Mouse (Mus musculus): ENCODE results near the gene Hivep3. TPM values are rescaled to one million over a fixed set of nuclear protein-coding genes. Genes with fewer than 3 reads are reported as not detected.

Hivep3 gene
- polyA plus RNA-seq, 1 experiment from 2014 or later: 17.1 TPM

- H3K4me1 ChIP-seq (ENCODE audit: control insufficient read depth, insufficient read depth, low read length): peaks cover 34% of the 10 kb centered on the region
- WGBS: 25% methylated on average over 7 of the region's 7 CpGs
- peak; percentile 40; the same call in 1 of the 2 replicates for ATAC-seq (ENCODE audit: low FRiP score, low TSS enrichment)
- no peaks in the 10 kb centered on the region for H3K27me3 ChIP-seq (ENCODE audit: control insufficient read depth, insufficient read depth, low read length)
- H3K9ac ChIP-seq (replicated peaks; ENCODE audit: low read length): no peak overlapping the region
- DNase-seq: peak; percentile 79
- H3K27ac ChIP-seq (replicated peaks; ENCODE audit: low read depth, low read length): no peak overlapping the region
- H3K9me3 ChIP-seq (ENCODE audit: control insufficient read depth, low read length): no peaks in the 10 kb centered on the region
- H3K4me2 ChIP-seq (ENCODE audit: low read length): peak overlapping the region; percentile 59
- H3K36me3 ChIP-seq (ENCODE audit: control insufficient read depth, insufficient read depth, low read length): no peaks in the 10 kb centered on the region
- H3K4me3 ChIP-seq (replicated peaks; ENCODE audit: low read depth, low read length): no peak overlapping the region
Observed at GRCm38 (mm10) chr4:119816620-119817356, 83.2 kb downstream of the Hivep3 start.

- no peaks in the 10 kb centered on the region for H3K36me3 ChIP-seq (ENCODE audit: control insufficient read depth, insufficient read depth, low read length)
- WGBS: 79% methylated on average over 3 of the region's 3 CpGs
Observed at GRCm38 (mm10) chr4:119825956-119826355, 92.4 kb downstream of the Hivep3 start.

GRCm38 (mm10) chr4:119828386-119828785 lies 94.8 kb downstream of the Hivep3 start:
- DNase-seq: no peak
- H3K27me3 ChIP-seq (ENCODE audit: control insufficient read depth, insufficient read depth, low read length): no peaks in the 10 kb centered on the region
- WGBS: 65% methylated on average over 3 of the region's 3 CpGs

More at GRCm38 (mm10) chr4:119825956-119826355, 92.4 kb downstream of the Hivep3 start:
- H3K4me2 ChIP-seq (ENCODE audit: low read length): no peak overlapping the region
- no peak for DNase-seq
- no peak for ATAC-seq (ENCODE audit: low FRiP score, low TSS enrichment)
- no peaks in the 10 kb centered on the region for H3K27me3 ChIP-seq (ENCODE audit: control insufficient read depth, insufficient read depth, low read length)
- no peak overlapping the region for H3K9ac ChIP-seq (replicated peaks; ENCODE audit: low read length)
- H3K27ac ChIP-seq (replicated peaks; ENCODE audit: low read depth, low read length): no peak overlapping the region
- no peak overlapping the region for H3K4me3 ChIP-seq (replicated peaks; ENCODE audit: low read depth, low read length)
- no peaks in the 10 kb centered on the region for H3K4me1 ChIP-seq (ENCODE audit: control insufficient read depth, insufficient read depth, low read length)
- H3K9me3 ChIP-seq (ENCODE audit: control insufficient read depth, low read length): no peaks in the 10 kb centered on the region

GRCm38 (mm10) chr4:119828996-119829395 lies 95.4 kb downstream of the Hivep3 start:
- DNase-seq: no peak
- WGBS: 83% methylated on average over 4 of the region's 4 CpGs
- no peaks in the 10 kb centered on the region for H3K36me3 ChIP-seq (ENCODE audit: control insufficient read depth, insufficient read depth, low read length)
- no peaks in the 10 kb centered on the region for H3K9me3 ChIP-seq (ENCODE audit: control insufficient read depth, low read length)
- no peaks in the 10 kb centered on the region for H3K4me1 ChIP-seq (ENCODE audit: control insufficient read depth, insufficient read depth, low read length)
- H3K27me3 ChIP-seq (ENCODE audit: control insufficient read depth, insufficient read depth, low read length): no peaks in the 10 kb centered on the region
- no peak overlapping the region for H3K27ac ChIP-seq (replicated peaks; ENCODE audit: low read depth, low read length)
- no peak overlapping the region for H3K9ac ChIP-seq (replicated peaks; ENCODE audit: low read length)
- no peak overlapping the region for H3K4me3 ChIP-seq (replicated peaks; ENCODE audit: low read depth, low read length)
- no peak for ATAC-seq (ENCODE audit: low FRiP score, low TSS enrichment)
- no peak overlapping the region for H3K4me2 ChIP-seq (ENCODE audit: low read length)

More at GRCm38 (mm10) chr4:119828386-119828785, 94.8 kb downstream of the Hivep3 start:
- H3K4me3 ChIP-seq (replicated peaks; ENCODE audit: low read depth, low read length): no peak overlapping the region
- no peak overlapping the region for H3K9ac ChIP-seq (replicated peaks; ENCODE audit: low read length)
- H3K27ac ChIP-seq (replicated peaks; ENCODE audit: low read depth, low read length): no peak overlapping the region
- no peaks in the 10 kb centered on the region for H3K4me1 ChIP-seq (ENCODE audit: control insufficient read depth, insufficient read depth, low read length)
- no peak overlapping the region for H3K4me2 ChIP-seq (ENCODE audit: low read length)
- H3K9me3 ChIP-seq (ENCODE audit: control insufficient read depth, low read length): no peaks in the 10 kb centered on the region
- no peak for ATAC-seq (ENCODE audit: low FRiP score, low TSS enrichment)
- no peaks in the 10 kb centered on the region for H3K36me3 ChIP-seq (ENCODE audit: control insufficient read depth, insufficient read depth, low read length)

- WGBS: 75% methylated on average over 9 of the region's 9 CpGs
Observed at GRCm38 (mm10) chr4:119833333-119833732, 99.7 kb downstream of the Hivep3 start.

GRCm38 (mm10) chr4:119833884-119834283 lies 100.3 kb downstream of the Hivep3 start:
- no peaks in the 10 kb centered on the region for H3K9me3 ChIP-seq (ENCODE audit: control insufficient read depth, low read length)

More at GRCm38 (mm10) chr4:119833333-119833732, 99.7 kb downstream of the Hivep3 start:
- H3K27me3 ChIP-seq (ENCODE audit: control insufficient read depth, insufficient read depth, low read length): no peaks in the 10 kb centered on the region
- H3K4me3 ChIP-seq (replicated peaks; ENCODE audit: low read depth, low read length): no peak overlapping the region
- no peaks in the 10 kb centered on the region for H3K4me1 ChIP-seq (ENCODE audit: control insufficient read depth, insufficient read depth, low read length)
- H3K9me3 ChIP-seq (ENCODE audit: control insufficient read depth, low read length): no peaks in the 10 kb centered on the region
- no peak overlapping the region for H3K27ac ChIP-seq (replicated peaks; ENCODE audit: low read depth, low read length)
- DNase-seq (no peak), ATAC-seq (ENCODE audit: low FRiP score, low TSS enrichment) (no peak)
- no peak overlapping the region for H3K9ac ChIP-seq (replicated peaks; ENCODE audit: low read length)
- no peaks in the 10 kb centered on the region for H3K36me3 ChIP-seq (ENCODE audit: control insufficient read depth, insufficient read depth, low read length)
- no peak overlapping the region for H3K4me2 ChIP-seq (ENCODE audit: low read length)

GRCm38 (mm10) chr4:119836181-119836580 lies 102.6 kb downstream of the Hivep3 start:
- H3K27ac ChIP-seq (replicated peaks; ENCODE audit: low read depth, low read length): no peak overlapping the region

More at GRCm38 (mm10) chr4:119833884-119834283, 100.3 kb downstream of the Hivep3 start:
- 89% methylated on average over 5 of the region's 5 CpGs for WGBS
- Histone ChIP-seq H3K36me3 (ENCODE audit: control insufficient read depth, insufficient read depth, low read length) (no peaks in the 10 kb centered on the region), H3K27me3 (ENCODE audit: control insufficient read depth, insufficient read depth, low read length) (no peaks in the 10 kb centered on the region), H3K4me3 (replicated peaks; ENCODE audit: low read depth, low read length) (no peak overlapping the region), H3K4me2 (ENCODE audit: low read length) (no peak overlapping the region), H3K9ac (replicated peaks; ENCODE audit: low read length) (no peak overlapping the region), H3K4me1 (ENCODE audit: control insufficient read depth, insufficient read depth, low read length) (no peaks in the 10 kb centered on the region), H3K27ac (replicated peaks; ENCODE audit: low read depth, low read length) (no peak overlapping the region)
- DNase-seq: no peak
- no peak for ATAC-seq (ENCODE audit: low FRiP score, low TSS enrichment)

GRCm38 (mm10) chr4:119837505-119838065 lies 104.0 kb downstream of the Hivep3 start:
- no peak overlapping the region for H3K9ac ChIP-seq (replicated peaks; ENCODE audit: low read length)
- no peak overlapping the region for H3K4me2 ChIP-seq (ENCODE audit: low read length)
- no peak overlapping the region for H3K27ac ChIP-seq (replicated peaks; ENCODE audit: low read depth, low read length)
- H3K27me3 ChIP-seq (ENCODE audit: control insufficient read depth, insufficient read depth, low read length): no peaks in the 10 kb centered on the region
- no peaks in the 10 kb centered on the region for H3K4me1 ChIP-seq (ENCODE audit: control insufficient read depth, insufficient read depth, low read length)
- DNase-seq (no peak), ATAC-seq (ENCODE audit: low FRiP score, low TSS enrichment) (no peak)
- H3K36me3 ChIP-seq (ENCODE audit: control insufficient read depth, insufficient read depth, low read length): no peaks in the 10 kb centered on the region
- no peak overlapping the region for H3K4me3 ChIP-seq (replicated peaks; ENCODE audit: low read depth, low read length)
- H3K9me3 ChIP-seq (ENCODE audit: control insufficient read depth, low read length): no peaks in the 10 kb centered on the region
- 82% methylated on average over 1 of the region's 1 CpGs for WGBS

More at GRCm38 (mm10) chr4:119836181-119836580, 102.6 kb downstream of the Hivep3 start:
- no peak overlapping the region for H3K9ac ChIP-seq (replicated peaks; ENCODE audit: low read length)
- H3K4me2 ChIP-seq (ENCODE audit: low read length): no peak overlapping the region
- 85% methylated on average over 3 of the region's 3 CpGs for WGBS
- H3K27me3 ChIP-seq (ENCODE audit: control insufficient read depth, insufficient read depth, low read length): no peaks in the 10 kb centered on the region
- no peaks in the 10 kb centered on the region for H3K4me1 ChIP-seq (ENCODE audit: control insufficient read depth, insufficient read depth, low read length)
- H3K4me3 ChIP-seq (replicated peaks; ENCODE audit: low read depth, low read length): no peak overlapping the region
- DNase-seq (no peak), ATAC-seq (ENCODE audit: low FRiP score, low TSS enrichment) (no peak)
- no peaks in the 10 kb centered on the region for H3K9me3 ChIP-seq (ENCODE audit: control insufficient read depth, low read length)
- H3K36me3 ChIP-seq (ENCODE audit: control insufficient read depth, insufficient read depth, low read length): no peaks in the 10 kb centered on the region

- H3K4me1 ChIP-seq (ENCODE audit: control insufficient read depth, insufficient read depth, low read length): no peaks in the 10 kb centered on the region
- ATAC-seq (ENCODE audit: low FRiP score, low TSS enrichment): no peak
- H3K4me3 ChIP-seq (replicated peaks; ENCODE audit: low read depth, low read length): no peak overlapping the region
- no peak overlapping the region for H3K4me2 ChIP-seq (ENCODE audit: low read length)
- no peak overlapping the region for H3K27ac ChIP-seq (replicated peaks; ENCODE audit: low read depth, low read length)
- no peak for DNase-seq
- H3K36me3 ChIP-seq (ENCODE audit: control insufficient read depth, insufficient read depth, low read length): no peaks in the 10 kb centered on the region
- no peaks in the 10 kb centered on the region for H3K27me3 ChIP-seq (ENCODE audit: control insufficient read depth, insufficient read depth, low read length)
- no peak overlapping the region for H3K9ac ChIP-seq (replicated peaks; ENCODE audit: low read length)
- 85% methylated on average over 2 of the region's 2 CpGs for WGBS
- no peaks in the 10 kb centered on the region for H3K9me3 ChIP-seq (ENCODE audit: control insufficient read depth, low read length)
Observed at GRCm38 (mm10) chr4:119838308-119838707, 104.7 kb downstream of the Hivep3 start.

All from midbrain, embryonic 14.5 days (tissue).